Mouse (Mus musculus) intestine, embryonic 14.5 days (tissue): ENCODE data around the gene Ptdss2. TPM values are rescaled to one million over a fixed set of nuclear protein-coding genes. Genes with fewer than 3 reads are reported as not detected.

Experiments used
- ATAC-seq: fragments of 200-750 bp; cut with Nextera tagmentation; replicated peaks from 2 replicates; pipeline ENCODE4 v1.8.0; 2017; ENCODE audit warnings: low read depth, moderate number of reproducible peaks, moderate TSS enrichment, moderate library complexity; ENCODE audit not compliant: low FRiP score, low TSS enrichment
- DNase-seq: peaks from one replicate; pipeline ENCODE4 v3.0.0-alpha.2; 2018; ENCODE audit warnings: low spot score
- H3K27ac ChIP-seq: fragments of 300-500 bp; sonication (generic); 2 replicates; pipeline ENCODE4 v1.5.1; 2014; ENCODE audit warnings: low read depth, mild to moderate bottlenecking, control low read depth
- H3K27me3 ChIP-seq: fragments of 300-500 bp; sonication (generic); replicated peaks from 2 replicates; pipeline ENCODE4 v1.6.1; 2014; ENCODE audit warnings: low read length, control low read depth; ENCODE audit not compliant: control insufficient read depth, insufficient read depth
- H3K36me3 ChIP-seq: fragments of 300-500 bp; sonication (generic); 2 replicates; pipeline ENCODE4 v1.6.1; 2014; ENCODE audit warnings: low read length, control low read depth; ENCODE audit not compliant: control insufficient read depth, insufficient read depth
- H3K4me1 ChIP-seq: fragments of 300-500 bp; sonication (generic); replicated peaks from 2 replicates; pipeline ENCODE4 v1.6.1; 2014; ENCODE audit warnings: low read length, control low read depth, mixed read lengths; ENCODE audit not compliant: control insufficient read depth, insufficient read depth
- H3K4me2 ChIP-seq: fragments of 300-500 bp; sonication (generic); 2 replicates; pipeline ENCODE4 v1.6.1; 2014; ENCODE audit warnings: low read length
- H3K4me3 ChIP-seq: fragments of 300-500 bp; sonication (generic); 2 replicates; pipeline ENCODE4 v1.5.1; 2014; ENCODE audit warnings: low read depth, low read length, control low read depth, mixed read lengths
- H3K9ac ChIP-seq: fragments of 300-500 bp; sonication (generic); 2 replicates; pipeline ENCODE4 v1.6.1; 2014; ENCODE audit warnings: mild to moderate bottlenecking, low read length
- H3K9me3 ChIP-seq: fragments of 300-500 bp; sonication (generic); 2 replicates; pipeline ENCODE4 v1.6.1; 2016; ENCODE audit warnings: low read length, control low read depth; ENCODE audit not compliant: control insufficient read depth
- WGBS: fragments of 180-500 bp; shearing (Covaris S2); extraction: QIAGEN DNeasy Blood & Tissue Kit; methylation state at CpG from one replicate; pipeline ENCODE4 v1.1.7; 2014; 5-methylcytosine and 5-hydroxymethylcytosine counted together
- polyA plus RNA-seq: library from polyadenylated mRNA; unstranded; fragments of >200 nt; fragmentation: Nextera tagmentation; extraction: Ambion mirVana; gene quantifications from 2 replicates; pipeline ENCODE4 v1.2.1, GENCODE M21; 2014

The Ptdss2 gene
- polyA plus RNA-seq, 1 experiment from 2014 or later, result 63.9 TPM

DNA sequence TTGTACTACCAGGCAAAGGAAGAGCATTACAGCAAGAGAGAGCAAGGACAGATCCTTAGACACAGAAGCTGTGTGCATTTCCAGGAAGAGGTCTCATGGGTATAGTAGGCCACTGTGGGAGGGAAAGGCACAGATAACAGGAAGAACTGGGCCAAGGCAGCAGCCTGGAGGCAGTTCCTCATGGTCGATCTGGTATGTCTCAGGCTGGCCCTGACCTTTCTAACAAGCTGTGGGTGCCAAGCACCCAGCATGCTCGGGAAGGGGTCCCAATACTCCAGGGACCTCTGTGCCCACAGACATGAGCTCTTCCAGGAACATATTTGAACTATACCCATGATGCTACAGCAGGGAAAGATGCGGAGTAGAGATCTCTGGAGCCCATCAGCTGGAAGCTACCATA, 82.4 kb downstream of the Ptdss2 start:
- no peak overlapping the region for H3K9ac ChIP-seq
- no peak overlapping the region for H3K4me3 ChIP-seq
- WGBS, result 72% methylated on average over 3 of the region's 3 CpGs
- ATAC-seq (no peak), DNase-seq (no peak)
- H3K9me3 ChIP-seq, result no peaks in the 10 kb centered on the region
- no peak overlapping the region for H3K27ac ChIP-seq
- H3K4me1 ChIP-seq, result no peaks in the 10 kb centered on the region
- H3K36me3 ChIP-seq, result no peaks in the 10 kb centered on the region; the same call in 1 of the 2 replicates
- no peak overlapping the region for H3K4me2 ChIP-seq
- no peaks in the 10 kb centered on the region for H3K27me3 ChIP-seq

DNA sequence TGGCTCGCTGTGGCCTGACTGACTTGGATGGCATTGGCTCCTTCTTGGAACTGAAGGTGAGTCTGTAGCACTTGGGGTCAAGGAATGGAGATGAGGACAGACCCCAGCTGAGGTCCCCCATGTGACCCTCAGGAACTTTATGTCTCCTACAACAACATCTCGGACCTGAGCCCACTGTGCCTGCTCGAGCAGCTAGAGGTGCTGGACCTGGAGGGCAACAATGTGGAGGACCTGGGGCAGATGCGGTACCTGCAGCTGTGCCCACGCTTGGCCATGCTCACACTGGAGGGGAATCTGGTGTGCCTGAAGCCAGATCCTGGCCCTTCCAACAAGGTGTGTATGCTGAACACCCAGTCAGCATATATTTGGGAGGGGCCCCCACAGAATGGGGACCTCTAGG, 83.3 kb downstream of the Ptdss2 start:
- ATAC-seq (no peak), DNase-seq (no peak)
- H3K9ac ChIP-seq, result no peak overlapping the region
- no peaks in the 10 kb centered on the region for H3K4me1 ChIP-seq
- no peak overlapping the region for H3K4me2 ChIP-seq
- no peak overlapping the region for H3K4me3 ChIP-seq
- WGBS, result 92% methylated on average over 5 of the region's 5 CpGs
- no peaks in the 10 kb centered on the region for H3K9me3 ChIP-seq
- H3K27ac ChIP-seq, result no peak overlapping the region
- no peaks in the 10 kb centered on the region for H3K36me3 ChIP-seq
- H3K27me3 ChIP-seq, result no peaks in the 10 kb centered on the region

DNA sequence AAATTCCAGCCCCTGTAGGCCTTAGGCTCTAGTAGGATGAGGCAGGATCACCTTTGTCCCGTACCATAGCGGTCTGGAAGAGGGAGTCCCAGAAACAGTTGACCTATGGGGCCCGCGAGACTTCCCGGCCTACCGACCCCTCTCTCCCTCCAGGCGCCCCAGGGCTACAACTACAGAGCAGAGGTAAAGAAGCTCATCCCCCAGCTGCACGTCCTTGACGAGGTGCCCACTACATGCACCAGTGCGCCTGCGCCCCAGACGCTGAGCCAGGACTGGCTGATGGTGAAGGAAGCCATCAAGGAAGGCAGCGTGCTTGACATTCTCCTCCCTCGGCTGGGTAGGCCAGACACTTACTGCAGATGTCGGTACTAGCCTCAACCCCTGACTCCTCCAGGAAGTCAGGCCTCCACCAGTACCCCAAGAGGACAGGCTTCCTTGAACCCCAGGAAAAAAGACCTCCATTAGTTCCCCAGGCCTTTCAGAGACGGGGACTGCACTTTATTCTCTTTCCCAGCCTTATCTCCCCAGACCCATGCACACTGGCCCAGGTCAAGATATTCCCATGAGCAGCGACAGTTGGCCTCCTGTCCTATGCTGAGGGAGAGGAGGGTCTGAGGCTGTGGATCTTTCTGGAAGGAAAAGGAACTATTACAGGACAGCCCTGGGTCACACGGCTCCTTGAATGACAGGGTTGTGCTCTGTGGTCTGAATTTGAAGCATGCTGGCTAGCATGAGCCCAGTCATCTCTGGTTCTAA, 84.2 kb downstream of the Ptdss2 start:
- WGBS, result 92% methylated on average over 18 of the region's 18 CpGs

More for the DNA sequence above, 84.2 kb downstream of the Ptdss2 start:
- ATAC-seq (no peak), DNase-seq (no peak)
- no peak overlapping the region for H3K9ac ChIP-seq
- H3K27me3 ChIP-seq, result no peaks in the 10 kb centered on the region
- no peak overlapping the region for H3K4me2 ChIP-seq
- H3K4me1 ChIP-seq, result no peaks in the 10 kb centered on the region
- no peaks in the 10 kb centered on the region for H3K9me3 ChIP-seq
- no peak overlapping the region for H3K4me3 ChIP-seq
- no peaks in the 10 kb centered on the region for H3K36me3 ChIP-seq
- H3K27ac ChIP-seq, result no peak overlapping the region

Other genes starting within 250 kb of the Ptdss2 start
- 151 and 154 TPM in 2 replicates for gene Psmd13, start 240.4 kb upstream of the Ptdss2 start, polyA plus RNA-seq
- gene Sirt3, start 240.1 kb upstream of the Ptdss2 start, polyA plus RNA-seq, result 24.7 and 25.3 TPM in 2 replicates
- 0.62 and 0.83 TPM in 2 replicates for gene Cox8b, start 221.9 kb upstream of the Ptdss2 start, polyA plus RNA-seq
- gene Nlrp6, start 201.5 kb upstream of the Ptdss2 start, polyA plus RNA-seq, result 12.5 and 18.4 TPM in 2 replicates
- gene Pgghg, start 181.0 kb upstream of the Ptdss2 start, polyA plus RNA-seq, result 26.9 and 29.2 TPM in 2 replicates
- gene Ifitm5, start 172.1 kb upstream of the Ptdss2 start, polyA plus RNA-seq, result 0.94 and 2.3 TPM in 2 replicates
- gene Gm45717, start 166.4 kb upstream of the Ptdss2 start, polyA plus RNA-seq, result 0.81 TPM in 1 of 2 replicates, not detected in the other
- 1,598 and 1,676 TPM in 2 replicates for gene Ifitm2, start 166.4 kb upstream of the Ptdss2 start, polyA plus RNA-seq
- gene Ifitm1, start 155.2 kb upstream of the Ptdss2 start, polyA plus RNA-seq, result 198 and 221 TPM in 2 replicates
- 295 and 303 TPM in 2 replicates for gene Ifitm3, start 111.6 kb upstream of the Ptdss2 start, polyA plus RNA-seq
- 0.78 and 1.2 TPM in 2 replicates for gene Ifitm6, start 104.5 kb upstream of the Ptdss2 start, polyA plus RNA-seq
- not detected in 2 replicates for gene Gm17387, start 93.3 kb upstream of the Ptdss2 start, polyA plus RNA-seq
- gene B4galnt4, start 61.3 kb upstream of the Ptdss2 start, polyA plus RNA-seq, result 9.2 and 13.6 TPM in 2 replicates
- 11.6 and 14.7 TPM in 2 replicates for gene Pkp3, start 44.2 kb upstream of the Ptdss2 start, polyA plus RNA-seq
- gene Sigirr, start 21.8 kb upstream of the Ptdss2 start, polyA plus RNA-seq, result 10.6 and 11.2 TPM in 2 replicates
- gene Ano9, start 4.6 kb upstream of the Ptdss2 start, polyA plus RNA-seq, result 18.5 and 20.3 TPM in 2 replicates
- gene Rnh1, start 50.5 kb downstream of the Ptdss2 start, polyA plus RNA-seq, result 121 and 123 TPM in 2 replicates
- 72.6 and 96.6 TPM in 2 replicates for gene Hras, start 71.6 kb downstream of the Ptdss2 start, polyA plus RNA-seq
- 3.9 and 4.9 TPM in 2 replicates for gene Lrrc56, start 71.8 kb downstream of the Ptdss2 start, polyA plus RNA-seq
- gene Lmntd2, start 91.7 kb downstream of the Ptdss2 start, polyA plus RNA-seq, result 2.7 and 2.8 TPM in 2 replicates
- 60.3 and 61.4 TPM in 2 replicates for gene Rassf7, start 93.5 kb downstream of the Ptdss2 start, polyA plus RNA-seq
- gene Phrf1, start 106.4 kb downstream of the Ptdss2 start, polyA plus RNA-seq, result 73.3 and 80.7 TPM in 2 replicates
- 2.7 and 3.1 TPM in 2 replicates for gene Irf7, start 144.1 kb downstream of the Ptdss2 start, polyA plus RNA-seq
- 31.9 and 36.8 TPM in 2 replicates for gene Cdhr5, start 154.4 kb downstream of the Ptdss2 start, polyA plus RNA-seq
- 136 and 201 TPM in 2 replicates for gene Sct, start 156.8 kb downstream of the Ptdss2 start, polyA plus RNA-seq
- gene Drd4, start 169.6 kb downstream of the Ptdss2 start, polyA plus RNA-seq, result 0.39 and 0.93 TPM in 2 replicates
- gene Deaf1, start 205.3 kb downstream of the Ptdss2 start, polyA plus RNA-seq, result 86.2 and 90.9 TPM in 2 replicates
- 23.1 and 27.0 TPM in 2 replicates for gene Tmem80, start 205.4 kb downstream of the Ptdss2 start, polyA plus RNA-seq
- gene Eps8l2, start 216.5 kb downstream of the Ptdss2 start, polyA plus RNA-seq, result 49.4 and 61.2 TPM in 2 replicates